Mouse (Mus musculus) megakaryocyte, embryonic 14.5 days (primary cell): Measurements from ENCODE around the gene Lgr5. TPM values are rescaled to one million over a fixed set of nuclear protein-coding genes. Genes with fewer than 3 reads are reported as not detected.

ENCODE experiments used
- H3K27me3 ChIP-seq: replicated peaks from 2 replicates; pipeline ENCODE3; 2012; ENCODE audit warnings: inconsistent platforms
- H3K36me3 ChIP-seq: replicated peaks from 2 replicates; pipeline ENCODE3; 2012; ENCODE audit warnings: low read length, inconsistent platforms, mixed read lengths
- H3K4me1 ChIP-seq: 2 replicates; pipeline ENCODE4 v1.6.1; 2012; ENCODE audit warnings: inconsistent platforms
- H3K4me3 ChIP-seq: replicated peaks from 2 replicates; pipeline ENCODE3; 2012; ENCODE audit warnings: moderate library complexity, mild to moderate bottlenecking, inconsistent platforms
- H3K9me3 ChIP-seq: 2 replicates; pipeline ENCODE4 v1.6.1; 2012; ENCODE audit warnings: inconsistent platforms
- FLI1 ChIP-seq: IDR thresholded peaks from 2 replicates; pipeline ENCODE4 v1.6.1; 2012; ENCODE audit warnings: low read length, inconsistent platforms, mixed read lengths
- GATA1 ChIP-seq: IDR thresholded peaks from 3 replicates; pipeline ENCODE4 v1.6.1; 2012; ENCODE audit warnings: mixed read lengths, low read length, inconsistent platforms, borderline replicate concordance
- polyA plus RNA-seq: library from polyadenylated mRNA; stranded (reverse); fragments of >175 nt; gene quantifications from 2 replicates; pipeline ENCODE4 v1.2.3, GENCODE M21; 2012; ENCODE audit warnings: low replicate concordance; ENCODE audit not compliant: insufficient read depth

Gene Lgr5
- polyA plus RNA-seq, 1 experiment = not detected

DNA sequence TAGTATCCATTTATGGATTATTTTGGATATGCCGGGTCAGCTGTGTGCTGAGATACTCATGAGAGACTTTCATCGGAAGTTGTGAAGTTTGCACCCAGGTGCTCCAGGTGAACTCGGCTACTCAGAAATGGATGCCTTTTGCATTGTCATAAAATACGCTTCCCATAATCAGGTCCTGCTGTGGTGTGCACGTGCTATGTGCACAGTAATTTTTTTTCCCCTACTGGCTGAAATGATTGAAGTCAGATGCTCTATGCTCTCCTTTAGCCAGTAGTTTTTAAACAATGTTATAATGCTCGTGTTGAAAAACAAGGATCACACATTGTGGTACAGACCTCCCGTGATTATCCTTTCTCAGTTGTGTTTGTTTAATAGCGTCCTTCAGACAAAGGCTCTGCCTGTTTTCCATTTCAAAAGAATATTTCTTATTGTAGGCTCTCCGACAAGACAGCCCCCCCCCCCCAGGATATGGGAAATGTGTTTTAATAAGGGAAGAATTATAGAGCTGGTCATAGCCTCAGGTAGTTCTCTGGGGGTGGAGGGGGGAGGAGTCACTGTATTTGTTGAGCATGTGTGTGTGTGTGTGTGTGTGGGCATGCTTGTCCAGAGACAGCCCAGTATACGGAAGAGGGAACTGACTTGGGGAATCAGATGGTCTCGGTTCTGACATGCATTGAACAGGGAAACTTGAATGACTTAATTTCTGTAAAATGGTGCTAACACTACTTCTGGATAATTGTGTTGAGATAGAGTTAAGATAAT is 34.0 kb downstream of the Lgr5 start:
- H3K9me3 ChIP-seq = peaks cover 4% of the 10 kb centered on the region; the same call in 1 of the 2 replicates
- no peaks in the 10 kb centered on the region for H3K27me3 ChIP-seq
- H3K36me3 ChIP-seq = no peaks in the 10 kb centered on the region
- H3K4me3 ChIP-seq = no peak overlapping the region
- no peaks in the 10 kb centered on the region for H3K4me1 ChIP-seq
- TF ChIP-seq GATA1 (no peak), FLI1 (no peak)

GRCm38 (mm10) chr10:115551069-115551468 is 36.5 kb downstream of the Lgr5 start:
- Histone ChIP-seq H3K27me3 (no peaks in the 10 kb centered on the region), H3K4me1 (no peaks in the 10 kb centered on the region), H3K36me3 (no peaks in the 10 kb centered on the region), H3K4me3 (no peak overlapping the region), H3K9me3 (peaks cover 6% of the 10 kb centered on the region; the same call in 1 of the 2 replicates)
- TF ChIP-seq GATA1 (no peak), FLI1 (no peak)

- Histone ChIP-seq H3K4me3 (no peak overlapping the region), H3K27me3 (no peaks in the 10 kb centered on the region), H3K36me3 (no peaks in the 10 kb centered on the region), H3K4me1 (no peaks in the 10 kb centered on the region), H3K9me3 (peaks cover 8% of the 10 kb centered on the region)
- TF ChIP-seq GATA1 = no peak
- TF ChIP-seq FLI1 = no peak
Measured at GRCm38 (mm10) chr10:115550253-115550652, 37.3 kb downstream of the Lgr5 start.

GRCm38 (mm10) chr10:115542917-115543316 is 44.7 kb downstream of the Lgr5 start:
- H3K4me3 ChIP-seq = no peak overlapping the region
- peaks cover 12% of the 10 kb centered on the region for H3K9me3 ChIP-seq
- no peaks in the 10 kb centered on the region for H3K4me1 ChIP-seq
- no peaks in the 10 kb centered on the region for H3K27me3 ChIP-seq
- H3K36me3 ChIP-seq = no peaks in the 10 kb centered on the region
- no peak for TF ChIP-seq GATA1
- no peak for TF ChIP-seq FLI1

DNA sequence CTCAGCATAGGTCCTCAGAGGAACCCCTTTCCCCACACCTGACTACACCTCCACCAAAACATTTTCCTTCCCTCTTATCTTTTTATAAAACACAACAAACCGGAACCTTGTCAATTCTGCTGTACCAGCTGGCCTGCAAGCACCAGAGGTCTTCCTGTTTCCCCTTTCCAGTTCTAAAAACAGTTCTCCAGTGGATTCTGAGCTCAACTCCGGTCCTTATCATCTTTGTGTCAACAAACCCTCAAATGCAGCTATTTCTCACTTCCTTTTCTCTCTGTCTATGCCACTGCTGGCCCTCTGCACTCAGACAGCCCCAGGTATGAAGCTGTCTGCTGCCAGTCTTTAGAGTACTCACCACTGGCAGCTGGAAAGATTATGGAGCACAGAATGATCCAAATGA is 56.8 kb downstream of the Lgr5 start:
- H3K27me3 ChIP-seq = no peaks in the 10 kb centered on the region
- no peak for TF ChIP-seq FLI1
- no peak for TF ChIP-seq GATA1
- H3K4me3 ChIP-seq = no peak overlapping the region
- no peaks in the 10 kb centered on the region for H3K36me3 ChIP-seq
- H3K4me1 ChIP-seq = peaks cover 7% of the 10 kb centered on the region; the same call in 1 of the 2 replicates
- 0 out of 2 replicates have a peak, but pooled peaks cover 5% of the 10 kb centered on the region for H3K9me3 ChIP-seq

- TF ChIP-seq FLI1 = no peak
- no peak for TF ChIP-seq GATA1
- H3K36me3 ChIP-seq = no peaks in the 10 kb centered on the region
- H3K9me3 ChIP-seq = 0 out of 2 replicates have a peak, but pooled peaks cover 5% of the 10 kb centered on the region
- peaks cover 7% of the 10 kb centered on the region; the same call in 1 of the 2 replicates for H3K4me1 ChIP-seq
- H3K4me3 ChIP-seq = no peak overlapping the region
- H3K27me3 ChIP-seq = no peaks in the 10 kb centered on the region
Measured at GRCm38 (mm10) chr10:115529768-115530167, 57.8 kb downstream of the Lgr5 start.

- Histone ChIP-seq H3K36me3 (no peaks in the 10 kb centered on the region), H3K27me3 (no peaks in the 10 kb centered on the region), H3K4me3 (no peak overlapping the region), H3K4me1 (peaks cover 7% of the 10 kb centered on the region; the same call in 1 of the 2 replicates), H3K9me3 (0 out of 2 replicates have a peak, but pooled peaks cover 5% of the 10 kb centered on the region)
- TF ChIP-seq FLI1 (no peak), GATA1 (no peak)
Measured at GRCm38 (mm10) chr10:115528892-115529291, 58.7 kb downstream of the Lgr5 start.

GRCm38 (mm10) chr10:115521081-115521451 is 66.5 kb downstream of the Lgr5 start:
- Histone ChIP-seq H3K36me3 (no peaks in the 10 kb centered on the region), H3K4me1 (no peaks in the 10 kb centered on the region), H3K4me3 (no peak overlapping the region), H3K27me3 (no peaks in the 10 kb centered on the region), H3K9me3 (no peaks in the 10 kb centered on the region)
- TF ChIP-seq GATA1 (no peak), FLI1 (no peak)

DNA sequence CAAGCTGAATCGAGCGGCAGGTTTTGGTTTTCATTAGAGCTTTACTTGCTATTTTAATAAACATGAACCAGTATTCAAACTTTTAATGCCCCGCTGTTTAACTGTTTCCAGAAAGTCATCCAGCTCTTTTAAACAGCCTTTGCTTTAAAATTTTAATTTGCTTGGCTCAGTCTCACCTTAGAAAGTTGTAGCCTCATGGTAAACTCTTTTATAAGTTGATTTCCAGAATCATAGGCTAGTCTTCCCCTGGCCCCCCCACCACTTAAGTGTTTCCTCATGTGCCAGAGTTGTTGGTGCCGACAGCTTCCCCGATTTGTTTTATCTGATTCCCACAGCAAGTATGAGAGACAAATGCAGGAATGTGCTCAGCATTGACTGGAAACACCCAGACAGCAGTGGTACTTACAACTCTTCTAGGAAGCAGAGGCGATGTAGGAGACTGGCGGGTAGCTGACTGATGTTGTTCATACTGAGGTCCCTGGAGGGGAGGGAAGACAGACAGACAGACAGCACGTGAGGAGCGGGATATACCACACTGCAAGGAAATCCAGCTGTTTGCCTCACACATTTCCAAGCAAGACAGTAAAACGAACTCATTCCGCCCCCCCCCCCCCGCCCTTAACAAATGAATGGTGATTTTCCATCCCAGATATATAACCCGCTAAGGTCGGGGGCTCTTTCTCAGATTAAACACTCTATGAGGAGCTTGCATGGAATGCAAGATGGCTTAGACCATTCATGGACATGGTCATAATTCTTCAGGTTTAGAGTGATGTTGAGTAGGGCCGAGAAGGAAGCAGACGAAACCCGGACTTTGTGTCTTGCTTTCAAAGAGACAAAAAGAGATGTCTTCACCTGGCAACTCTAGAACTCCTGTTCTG is 67.1 kb downstream of the Lgr5 start:
- H3K27me3 ChIP-seq = no peaks in the 10 kb centered on the region
- no peaks in the 10 kb centered on the region for H3K36me3 ChIP-seq
- no peaks in the 10 kb centered on the region for H3K9me3 ChIP-seq
- TF ChIP-seq GATA1 (no peak), FLI1 (no peak)
- H3K4me3 ChIP-seq = no peak overlapping the region
- no peaks in the 10 kb centered on the region for H3K4me1 ChIP-seq

- Histone ChIP-seq H3K27me3 (no peaks in the 10 kb centered on the region), H3K9me3 (no peaks in the 10 kb centered on the region), H3K4me3 (no peak overlapping the region), H3K4me1 (no peaks in the 10 kb centered on the region), H3K36me3 (no peaks in the 10 kb centered on the region)
- TF ChIP-seq GATA1 (no peak), FLI1 (no peak)
Measured at GRCm38 (mm10) chr10:115518845-115519244, 68.7 kb downstream of the Lgr5 start.
